Mouse (Mus musculus): ENCODE measurements around the gene Epn2. TPM values are rescaled to one million over a fixed set of nuclear protein-coding genes. Genes with fewer than 3 reads are reported as not detected.

Gene Epn2
- total RNA-seq (2014; rRNA removed) (74.3 and 86.4 TPM in 2 replicates), polyA plus RNA-seq (2015; fragmentation: Nextera tagmentation; extraction: Ambion mirVana) (67.9 and 74.9 TPM in 2 replicates)

DNA sequence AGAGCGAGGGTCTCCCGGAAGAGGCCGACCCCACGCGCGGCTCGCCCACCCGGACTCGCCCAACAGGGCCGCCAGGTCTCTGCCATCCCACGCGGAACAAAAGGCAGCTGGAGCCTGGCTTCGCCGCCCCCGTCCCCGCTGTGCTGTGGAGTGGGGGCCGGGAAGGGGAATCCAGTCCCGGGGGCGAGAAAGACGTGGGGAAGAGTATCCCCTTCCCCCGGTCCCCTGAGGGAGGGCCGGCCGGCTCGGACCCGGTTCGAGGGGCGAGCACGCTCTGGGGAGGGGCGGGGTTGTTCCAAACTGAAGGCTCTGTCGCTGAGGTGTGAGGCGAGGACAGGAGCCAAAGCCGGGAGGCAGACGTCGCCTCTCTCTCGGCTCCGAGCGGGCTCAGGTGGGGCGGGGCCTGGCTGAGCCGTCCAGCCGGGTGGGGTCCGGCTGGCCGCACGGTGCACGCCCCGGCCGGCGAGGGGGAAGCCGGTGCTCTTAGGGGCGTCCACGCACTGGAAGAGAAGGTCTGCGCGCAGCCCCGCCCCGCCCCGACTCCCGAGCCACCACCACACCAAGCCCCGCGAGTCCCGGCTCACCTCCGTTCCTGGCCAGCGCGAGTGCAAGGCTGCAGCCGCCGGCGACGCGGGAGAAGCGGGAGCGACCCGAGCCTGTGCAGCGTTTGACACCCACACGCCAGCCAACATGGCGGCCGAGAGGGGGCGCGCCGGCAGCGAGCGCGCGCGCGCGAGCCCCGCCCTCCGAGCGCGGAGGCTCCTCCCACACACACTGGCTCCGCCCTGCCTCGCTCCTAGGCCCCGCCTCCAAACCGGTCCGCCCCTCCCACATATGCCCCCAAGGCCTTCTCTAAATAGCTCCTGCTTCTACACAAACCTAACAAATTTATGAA lies at the start of gene Epn2:
Gene Epn2 (minus strand): TSS at position 705 of the 895 bp plus-strand sequence.
- peak within 1 kb of the TSS; percentile 97 for H3K4me3 ChIP-seq (ENCODE audit: low read depth, low read length)
- TF ChIP-seq CTCF (IDR thresholded peaks at IDR 0.05), result peak; percentile 58
- H3K4me1 ChIP-seq (ENCODE audit: insufficient read depth, low read length), result 0 out of 2 replicates have a peak, but pooled peaks cover 7% of the 10 kb centered on the region
- H3K4me2 ChIP-seq (ENCODE audit: low read depth, low read length, poor library complexity, severe bottlenecking), result peak within 1 kb of the TSS; percentile 73
- H3K27ac ChIP-seq (ENCODE audit: low read depth, low read length), result peak within 1 kb of the TSS; percentile 90
- H3K27me3 ChIP-seq (ENCODE audit: insufficient read depth, low read length), result no peaks in the 10 kb centered on the region
- peak; percentile 87 for ATAC-seq (ENCODE audit: low FRiP score)
- DNase-seq (ENCODE audit: low spot score), result peak; percentile 78
- H3K36me3 ChIP-seq (ENCODE audit: insufficient read depth, low read length), result no peaks in the 10 kb centered on the region
- no peaks in the 10 kb centered on the region for H3K9me3 ChIP-seq (ENCODE audit: low read length)
- H3K9ac ChIP-seq (replicated peaks; ENCODE audit: low read length, poor library complexity, severe bottlenecking), result peak within 1 kb of the TSS; percentile 92
- under 1% methylated on average over 57 of the region's 93 CpGs for WGBS

DNA sequence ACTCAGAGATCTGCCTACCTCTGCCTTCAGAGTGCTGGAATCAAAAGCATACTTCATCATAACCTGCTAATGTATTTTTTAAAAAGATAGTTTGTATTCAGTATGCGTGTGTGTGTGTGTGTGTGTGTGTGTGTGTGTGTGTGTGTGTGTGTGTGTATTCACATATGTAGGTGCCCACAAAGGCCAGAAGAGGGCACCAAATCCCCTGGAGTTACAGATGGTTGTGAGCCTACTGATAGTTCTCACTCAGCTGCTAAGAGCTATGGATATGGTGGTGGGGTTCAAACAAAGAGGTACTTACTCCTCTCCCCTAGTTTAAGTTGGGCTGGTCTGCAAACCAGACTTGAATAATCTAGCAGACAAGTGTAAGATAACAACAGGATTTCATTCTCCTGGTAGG lies 47.0 kb upstream of the Epn2 start:
- Histone ChIP-seq H3K4me1 (ENCODE audit: insufficient read depth, low read length) (no peaks in the 10 kb centered on the region), H3K9me3 (ENCODE audit: low read length) (no peaks in the 10 kb centered on the region), H3K27ac (ENCODE audit: low read depth, low read length) (no peak overlapping the region), H3K4me3 (ENCODE audit: low read depth, low read length) (no peak overlapping the region), H3K36me3 (ENCODE audit: insufficient read depth, low read length) (no peaks in the 10 kb centered on the region), H3K9ac (replicated peaks; ENCODE audit: low read length, poor library complexity, severe bottlenecking) (no peak overlapping the region), H3K4me2 (ENCODE audit: low read depth, low read length, poor library complexity, severe bottlenecking) (no peak overlapping the region), H3K27me3 (ENCODE audit: insufficient read depth, low read length) (no peaks in the 10 kb centered on the region)
- DNase-seq (ENCODE audit: low spot score) (no peak), ATAC-seq (ENCODE audit: low FRiP score) (no peak)
- TF ChIP-seq CTCF (IDR thresholded peaks at IDR 0.05), result no peak
- WGBS, result 100% methylated on average over 1 of the region's 1 CpGs

DNA sequence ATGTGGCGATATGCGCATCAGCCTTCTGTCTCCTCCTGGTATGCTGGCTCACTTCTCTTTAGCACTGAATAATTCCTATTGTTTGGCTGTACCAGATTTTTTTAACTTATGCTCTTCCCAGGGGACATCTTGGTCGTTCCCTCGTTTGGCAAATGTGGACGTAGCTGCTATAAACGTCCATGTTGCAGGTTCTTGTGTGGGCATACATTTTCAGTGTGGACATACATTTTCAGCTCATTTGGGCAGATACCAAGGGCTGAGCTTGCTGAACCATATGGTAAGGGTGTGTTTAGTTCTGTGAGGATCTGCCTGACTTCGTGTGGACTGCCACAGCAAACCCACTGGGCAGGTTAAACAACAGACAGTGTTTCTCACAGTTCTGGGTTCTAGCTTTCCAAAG lies 45.6 kb upstream of the Epn2 start:
- 76% methylated on average over 7 of the region's 7 CpGs for WGBS
- no peak for TF ChIP-seq CTCF (IDR thresholded peaks at IDR 0.05)
- Histone ChIP-seq H3K4me1 (ENCODE audit: insufficient read depth, low read length) (no peaks in the 10 kb centered on the region), H3K27ac (ENCODE audit: low read depth, low read length) (no peak overlapping the region), H3K27me3 (ENCODE audit: insufficient read depth, low read length) (no peaks in the 10 kb centered on the region), H3K36me3 (ENCODE audit: insufficient read depth, low read length) (no peaks in the 10 kb centered on the region), H3K9me3 (ENCODE audit: low read length) (no peaks in the 10 kb centered on the region), H3K4me3 (ENCODE audit: low read depth, low read length) (no peak overlapping the region), H3K4me2 (ENCODE audit: low read depth, low read length, poor library complexity, severe bottlenecking) (no peak overlapping the region), H3K9ac (replicated peaks; ENCODE audit: low read length, poor library complexity, severe bottlenecking) (no peak overlapping the region)
- DNase-seq (ENCODE audit: low spot score), result no peak
- no peak for ATAC-seq (ENCODE audit: low FRiP score)

DNA sequence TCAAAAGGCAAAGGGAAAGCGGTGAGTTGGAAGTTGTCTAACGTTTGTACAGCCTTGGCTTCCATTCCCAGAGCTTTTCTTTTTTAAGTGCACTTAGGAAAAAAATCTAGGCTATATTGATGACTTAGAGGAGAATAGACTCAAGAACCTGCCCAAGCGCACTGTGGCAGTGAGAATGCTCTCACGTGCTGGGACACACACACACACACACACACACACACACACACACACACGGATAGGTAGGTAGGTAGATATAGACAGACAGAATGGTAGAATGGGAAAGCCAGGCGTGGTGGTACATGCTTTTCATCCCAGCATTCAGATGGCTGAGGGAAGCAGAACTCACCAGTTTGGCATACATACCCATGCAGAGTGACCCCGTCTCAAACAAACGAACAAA lies 41.3 kb upstream of the Epn2 start:
- no peak for ATAC-seq (ENCODE audit: low FRiP score)
- H3K4me3 ChIP-seq (ENCODE audit: low read depth, low read length), result peak overlapping the region; percentile 33
- peak overlapping the region; percentile 29; the same call in 1 of the 2 replicates for H3K9ac ChIP-seq (replicated peaks; ENCODE audit: low read length, poor library complexity, severe bottlenecking)
- no peaks in the 10 kb centered on the region for H3K9me3 ChIP-seq (ENCODE audit: low read length)
- no peak for TF ChIP-seq CTCF (IDR thresholded peaks at IDR 0.05)
- 65% methylated on average over 8 of the region's 8 CpGs for WGBS
- H3K27ac ChIP-seq (ENCODE audit: low read depth, low read length), result no peak overlapping the region
- peaks cover 2% of the 10 kb centered on the region; the same call in 1 of the 2 replicates for H3K4me1 ChIP-seq (ENCODE audit: insufficient read depth, low read length)
- no peaks in the 10 kb centered on the region for H3K36me3 ChIP-seq (ENCODE audit: insufficient read depth, low read length)
- no peaks in the 10 kb centered on the region for H3K27me3 ChIP-seq (ENCODE audit: insufficient read depth, low read length)
- peak overlapping the region; percentile 76 for H3K4me2 ChIP-seq (ENCODE audit: low read depth, low read length, poor library complexity, severe bottlenecking)
- no peak for DNase-seq (ENCODE audit: low spot score)

DNA sequence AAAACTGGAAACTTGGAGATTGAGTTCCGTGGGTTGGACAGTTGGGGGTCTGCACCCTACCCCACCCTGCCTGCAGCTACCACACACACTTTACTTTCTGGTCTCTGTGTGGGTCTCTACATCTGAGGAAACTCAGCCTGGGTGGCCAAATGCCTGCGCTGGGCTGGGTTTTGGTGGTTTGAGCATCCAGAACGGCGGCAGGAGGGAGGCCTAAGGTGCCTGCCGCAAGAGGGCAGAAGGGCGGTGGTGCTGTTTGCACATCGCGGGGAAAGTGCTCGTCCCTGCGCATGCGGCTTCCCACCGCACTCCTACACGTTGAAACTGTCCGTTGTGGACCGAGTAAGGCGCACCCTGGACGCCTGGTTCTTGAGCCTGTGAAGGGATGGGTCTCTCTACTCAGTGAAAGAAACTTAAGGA lies 40.8 kb upstream of the Epn2 start:
- peaks cover 4% of the 10 kb centered on the region; the same call in 1 of the 2 replicates for H3K4me1 ChIP-seq (ENCODE audit: insufficient read depth, low read length)
- H3K4me3 ChIP-seq (ENCODE audit: low read depth, low read length), result peak overlapping the region; percentile 33
- H3K9me3 ChIP-seq (ENCODE audit: low read length), result no peaks in the 10 kb centered on the region
- no peaks in the 10 kb centered on the region for H3K36me3 ChIP-seq (ENCODE audit: insufficient read depth, low read length)
- TF ChIP-seq CTCF (IDR thresholded peaks at IDR 0.05), result peak; percentile 86
- H3K9ac ChIP-seq (replicated peaks; ENCODE audit: low read length, poor library complexity, severe bottlenecking), result peak overlapping the region; percentile 59
- peak; percentile 85 for DNase-seq (ENCODE audit: low spot score)
- H3K4me2 ChIP-seq (ENCODE audit: low read depth, low read length, poor library complexity, severe bottlenecking), result peak overlapping the region; percentile 76
- ATAC-seq (ENCODE audit: low FRiP score), result peak; percentile 72
- WGBS, result 2% methylated on average over 17 of the region's 17 CpGs
- H3K27ac ChIP-seq (ENCODE audit: low read depth, low read length), result no peak overlapping the region
- H3K27me3 ChIP-seq (ENCODE audit: insufficient read depth, low read length), result no peaks in the 10 kb centered on the region

DNA sequence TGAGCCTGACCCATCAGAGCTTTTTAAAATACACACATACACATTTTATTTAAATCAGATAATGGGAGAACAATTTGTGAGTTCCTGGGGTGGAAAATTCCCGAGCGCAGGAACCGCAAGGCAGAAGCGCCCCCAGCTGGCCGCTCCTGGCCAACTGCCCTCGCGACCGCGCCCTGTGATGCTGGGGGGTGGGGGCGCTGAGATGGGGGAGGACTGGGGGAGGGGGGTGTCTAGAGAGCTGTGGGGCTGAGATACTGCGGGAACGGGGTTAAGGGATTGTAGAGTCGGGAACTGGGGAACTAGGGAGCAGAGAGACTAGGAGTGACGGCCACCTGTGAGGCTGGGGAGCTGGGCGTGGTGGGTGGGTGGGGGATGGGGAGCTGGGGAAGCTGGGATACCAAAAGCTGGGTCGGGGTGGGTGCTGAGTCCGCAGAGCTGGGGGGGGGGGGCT lies 40.3 kb upstream of the Epn2 start:
- peak overlapping the region; percentile 59 for H3K9ac ChIP-seq (replicated peaks; ENCODE audit: low read length, poor library complexity, severe bottlenecking)
- peak overlapping the region; percentile 76 for H3K4me2 ChIP-seq (ENCODE audit: low read depth, low read length, poor library complexity, severe bottlenecking)
- H3K4me3 ChIP-seq (ENCODE audit: low read depth, low read length), result peak overlapping the region; percentile 33
- no peaks in the 10 kb centered on the region for H3K9me3 ChIP-seq (ENCODE audit: low read length)
- DNase-seq (ENCODE audit: low spot score), result peak; percentile 64
- H3K36me3 ChIP-seq (ENCODE audit: insufficient read depth, low read length), result no peaks in the 10 kb centered on the region
- WGBS, result 1% methylated on average over 17 of the region's 17 CpGs
- ATAC-seq (ENCODE audit: low FRiP score), result peak; percentile 44; the same call in 1 of the 2 replicates
- H3K27ac ChIP-seq (ENCODE audit: low read depth, low read length), result no peak overlapping the region
- peaks cover 4% of the 10 kb centered on the region; the same call in 1 of the 2 replicates for H3K4me1 ChIP-seq (ENCODE audit: insufficient read depth, low read length)
- peak; percentile 65 for TF ChIP-seq CTCF (IDR thresholded peaks at IDR 0.05)
- no peaks in the 10 kb centered on the region for H3K27me3 ChIP-seq (ENCODE audit: insufficient read depth, low read length)

Data from midbrain, postnatal 0 days (tissue).